Mouse (Mus musculus) stomach, postnatal 0 days (tissue): ENCODE measurements around the gene Tent5a.

Experiments
- CTCF ChIP-seq: IDR thresholded peaks from 2 replicates; pipeline ENCODE4 v1.5.1; 2016; ENCODE audit warnings: antibody characterized with exemption, low read depth, mild to moderate bottlenecking, moderate library complexity
- EP300 ChIP-seq: optimal IDR thresholded peaks from 2 replicates; pipeline ENCODE3; 2016; ENCODE audit warnings: antibody characterized with exemption

DNA sequence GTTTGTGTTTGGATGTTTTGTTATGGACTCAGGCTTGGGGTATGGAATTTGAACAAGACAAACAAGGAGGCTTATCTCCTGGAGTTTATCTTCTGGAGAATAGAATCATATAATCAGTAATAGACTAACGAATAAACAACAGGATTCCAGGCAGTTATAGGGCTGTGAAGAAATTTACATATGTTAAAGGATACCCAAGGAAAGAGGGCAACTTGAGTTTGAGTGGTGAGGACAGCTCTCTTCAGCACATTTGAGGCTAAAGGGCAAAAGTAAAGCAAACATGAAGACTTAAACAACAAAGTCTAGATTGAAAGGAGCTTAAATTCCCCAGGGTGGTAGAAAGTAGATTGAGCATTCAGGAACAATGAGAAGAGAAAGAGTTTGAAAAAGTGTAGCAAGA, 44.9 kb upstream of the Tent5a start:
- no peak for TF ChIP-seq CTCF
- TF ChIP-seq EP300, result no peak
